Mouse (Mus musculus) cortical plate, adult 2 months (tissue): ENCODE data around the gene Xylt1. TPM values are rescaled to one million over a fixed set of nuclear protein-coding genes. Genes with fewer than 3 reads are reported as not detected.

ENCODE experiments used
- H3K27ac ChIP-seq: fragments of 200-500 bp; 2 replicates; pipeline ENCODE4 v1.5.1; 2012; ENCODE audit warnings: low read length, control low read depth, inconsistent platforms; ENCODE audit not compliant: insufficient read depth
- H3K4me1 ChIP-seq: fragments of 200-500 bp; 2 replicates; pipeline ENCODE4 v1.6.1; 2011; ENCODE audit warnings: low read length; ENCODE audit not compliant: control insufficient read depth, insufficient read depth
- H3K4me3 ChIP-seq: fragments of 200-500 bp; 2 replicates; pipeline ENCODE4 v1.5.1; 2011; ENCODE audit warnings: mild to moderate bottlenecking, low read length, control low read depth; ENCODE audit not compliant: insufficient read depth
- CTCF ChIP-seq: fragments of 200-500 bp; IDR thresholded peaks from 2 replicates; pipeline ENCODE4 v1.5.1; 2011; ENCODE audit warnings: mild to moderate bottlenecking, control low read depth, low read length; ENCODE audit not compliant: insufficient read depth; ENCODE audit errors: extremely low read depth
- POLR2A ChIP-seq: fragments of 200-500 bp; IDR thresholded peaks from 2 replicates; pipeline ENCODE4 v1.6.1; 2011; ENCODE audit warnings: mild to moderate bottlenecking, low read length, control low read depth; ENCODE audit not compliant: insufficient read depth; ENCODE audit errors: extremely low read depth
- polyA plus RNA-seq: library from polyadenylated mRNA; depleted of rRNA; stranded (reverse); fragments of >200 nt; gene quantifications from 2 replicates; pipeline ENCODE4 v1.2.3, GENCODE M21; 2012

The Xylt1 gene
- polyA plus RNA-seq, 1 experiment, result 18.4 TPM

DNA sequence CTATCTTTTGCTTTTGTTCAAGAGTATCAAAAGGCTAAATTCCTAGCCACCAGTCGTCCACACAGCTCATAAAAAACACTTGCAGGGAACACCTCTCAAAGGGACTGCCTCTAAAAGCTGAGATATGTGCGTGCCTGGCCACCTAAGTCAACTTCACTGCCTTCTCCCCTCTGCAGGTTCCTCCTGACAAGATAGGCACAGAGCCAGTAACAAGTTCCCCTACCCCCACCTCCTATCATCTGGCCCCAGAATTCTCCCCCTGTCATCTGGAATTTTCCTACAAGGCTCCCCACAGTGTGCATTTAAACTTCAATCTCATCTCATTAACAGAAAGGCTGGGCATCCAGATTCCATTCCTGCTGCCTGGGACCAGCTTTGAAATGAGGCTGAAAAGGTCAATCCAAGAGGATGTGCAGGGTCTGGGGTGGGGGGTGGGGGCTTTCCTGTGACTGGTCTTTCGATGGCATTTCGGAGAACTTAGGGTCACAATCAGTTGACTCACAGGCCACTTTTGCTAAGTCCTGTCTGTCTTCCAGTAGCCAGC, 141.4 kb downstream of the Xylt1 start:
- peaks cover 9% of the 10 kb centered on the region; the same call in 1 of the 2 replicates for H3K4me1 ChIP-seq
- TF ChIP-seq POLR2A (no peak), CTCF (no peak)
- H3K4me3 ChIP-seq, result no peak overlapping the region
- no peak overlapping the region for H3K27ac ChIP-seq

DNA sequence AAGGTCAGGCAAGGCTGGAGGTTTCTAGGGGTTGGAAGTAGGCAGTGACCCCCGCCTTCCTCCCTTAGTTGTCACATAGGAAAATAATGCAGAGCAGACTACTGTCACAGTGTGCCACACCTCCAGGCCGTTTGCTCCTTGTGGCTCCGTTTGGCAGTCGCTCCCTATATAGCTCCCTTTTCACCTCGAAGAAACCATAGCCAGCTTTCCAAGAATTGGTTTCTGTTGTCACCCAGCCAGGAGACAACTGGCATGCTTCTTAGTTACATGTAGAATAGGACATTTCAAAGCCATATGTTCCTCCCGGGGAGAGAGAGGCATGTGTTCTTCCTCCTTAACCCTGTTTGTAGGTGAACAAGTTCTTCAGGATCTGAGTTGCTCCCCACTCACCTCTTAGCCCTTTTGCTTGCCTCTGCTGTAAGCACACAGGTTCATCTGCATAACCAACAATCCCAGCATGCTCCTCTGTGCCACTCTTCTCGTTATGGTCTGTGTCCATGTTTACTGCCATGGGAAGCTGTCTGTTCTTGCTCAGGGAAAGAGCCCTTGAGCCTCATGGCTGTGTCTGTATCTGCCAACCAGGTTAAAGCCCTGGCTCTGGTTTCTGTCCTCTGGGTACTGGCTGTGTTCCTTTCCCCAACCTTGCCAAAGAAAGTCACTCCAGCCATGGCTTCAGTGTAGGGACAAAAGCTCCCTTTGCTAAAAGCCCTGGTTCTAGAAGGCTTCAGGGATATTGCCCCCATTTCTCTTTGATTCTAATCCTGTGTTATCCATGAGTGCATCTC, 143.8 kb downstream of the Xylt1 start:
- TF ChIP-seq POLR2A, result no peak
- no peak for TF ChIP-seq CTCF
- Histone ChIP-seq H3K4me3 (no peak overlapping the region), H3K27ac (0 out of 2 replicates have a peak overlapping the region, but pooled peaks have one; percentile 13), H3K4me1 (peaks cover 9% of the 10 kb centered on the region; the same call in 1 of the 2 replicates)

DNA sequence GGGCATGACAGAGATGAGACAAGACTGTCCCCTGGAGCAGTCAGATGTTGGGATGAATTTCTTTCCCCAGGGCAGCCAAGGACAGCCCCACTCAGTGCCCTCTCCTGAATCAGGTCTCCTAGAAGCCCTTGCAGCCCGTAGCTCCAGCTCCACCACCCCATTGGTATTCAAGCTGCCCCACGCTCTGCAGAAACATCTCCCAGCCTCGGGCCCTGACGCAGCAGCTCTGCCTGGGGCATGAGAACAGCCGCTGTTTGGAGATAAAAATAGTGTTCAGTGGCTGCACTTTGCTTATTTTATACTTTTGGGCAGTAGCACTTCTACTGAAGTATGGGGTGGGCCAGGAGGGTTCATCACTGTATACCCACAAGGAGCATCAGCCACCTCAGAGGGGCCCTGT, 144.9 kb downstream of the Xylt1 start:
- H3K27ac ChIP-seq, result 0 out of 2 replicates have a peak overlapping the region, but pooled peaks have one; percentile 46
- H3K4me1 ChIP-seq, result peaks cover 12% of the 10 kb centered on the region; the same call in 1 of the 2 replicates
- TF ChIP-seq CTCF (no peak), POLR2A (no peak)
- H3K4me3 ChIP-seq, result no peak overlapping the region

DNA sequence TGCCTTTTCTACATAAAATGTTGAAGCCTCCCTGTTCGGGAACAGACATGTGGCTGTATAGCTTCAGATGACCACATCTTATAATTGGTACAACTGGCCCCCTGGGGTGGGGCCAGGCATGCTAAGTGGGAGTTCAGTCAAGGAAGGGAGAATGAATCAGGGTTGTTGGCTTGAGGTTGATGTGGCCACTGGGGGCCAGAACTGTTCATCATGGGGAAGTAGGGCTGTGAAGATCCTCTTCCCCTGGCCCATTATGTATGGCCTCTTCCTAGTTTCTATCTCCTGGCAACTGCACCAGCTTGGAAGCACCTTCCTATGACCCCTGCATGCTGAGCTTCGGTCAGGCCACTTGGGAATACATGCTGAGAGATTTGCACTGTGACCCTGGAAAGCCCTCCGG, 145.8 kb downstream of the Xylt1 start:
- no peak overlapping the region for H3K27ac ChIP-seq

DNA sequence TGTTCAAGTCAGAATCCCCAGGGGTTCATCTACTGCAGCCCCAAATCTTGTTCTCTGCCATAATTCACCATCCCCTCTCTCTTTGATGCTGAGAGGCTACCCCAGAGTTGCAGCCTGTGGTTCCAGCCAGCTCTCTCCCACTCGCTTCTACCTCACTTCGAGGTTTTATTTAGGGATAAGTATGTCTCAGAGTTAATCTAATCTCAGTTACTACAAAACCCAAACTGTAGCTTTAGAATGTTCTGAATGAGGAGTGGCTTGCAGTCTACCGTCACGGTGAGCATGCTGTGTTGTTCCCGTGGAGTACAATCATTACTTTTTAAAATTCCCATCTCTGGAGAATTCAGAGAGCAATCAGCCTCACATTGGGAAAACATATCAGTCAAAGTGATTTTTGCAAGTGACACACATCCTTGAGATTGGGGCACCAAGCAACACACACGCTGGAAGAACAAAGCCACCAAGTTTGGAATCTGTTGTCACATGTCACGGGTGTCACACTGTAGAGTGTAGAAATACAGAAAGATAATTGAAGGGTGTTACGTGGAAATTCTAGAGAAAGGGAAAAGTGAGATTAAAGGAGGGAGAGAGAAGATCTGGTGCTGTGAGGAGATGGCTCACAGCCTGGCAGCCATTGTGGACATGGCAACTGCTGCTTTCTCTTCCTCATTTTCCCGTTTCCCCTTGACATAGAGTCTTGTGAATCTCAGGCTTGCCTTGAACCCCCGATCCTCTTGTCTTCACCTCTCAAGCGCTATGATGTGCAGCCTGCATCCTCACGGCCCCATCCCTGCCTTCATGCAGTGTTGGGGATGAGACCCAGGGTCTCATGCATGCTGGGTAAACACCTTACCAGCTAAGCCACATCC, 149.2 kb downstream of the Xylt1 start:
- Histone ChIP-seq H3K4me1 (peaks cover 5% of the 10 kb centered on the region; the same call in 1 of the 2 replicates), H3K27ac (no peak overlapping the region), H3K4me3 (no peak overlapping the region)
- TF ChIP-seq POLR2A, result no peak
- no peak for TF ChIP-seq CTCF

More for the DNA sequence above, 145.8 kb downstream of the Xylt1 start:
- H3K4me3 ChIP-seq, result no peak overlapping the region
- H3K4me1 ChIP-seq, result peaks cover 10% of the 10 kb centered on the region; the same call in 1 of the 2 replicates
- TF ChIP-seq POLR2A (no peak), CTCF (no peak)

DNA sequence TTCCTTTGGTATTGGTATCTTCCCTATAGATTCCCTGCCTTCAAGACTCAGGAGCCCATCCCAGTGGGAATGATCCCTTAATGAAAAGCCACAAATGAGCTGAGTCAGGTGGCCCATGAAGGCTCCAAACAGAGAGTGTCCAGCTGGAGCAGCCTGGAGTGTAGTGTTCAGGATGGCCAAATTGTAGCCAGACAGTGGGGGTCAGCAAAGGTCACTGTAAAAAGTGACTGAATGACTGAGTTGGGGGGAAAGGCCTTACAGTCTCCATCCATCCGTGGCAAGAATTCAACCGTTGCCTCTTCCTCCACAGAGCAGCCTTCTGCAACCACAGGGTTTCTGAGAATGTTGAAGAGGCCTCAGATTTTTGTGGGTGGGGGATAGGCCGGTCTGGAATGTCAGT, 151.9 kb downstream of the Xylt1 start:
- TF ChIP-seq CTCF (no peak), POLR2A (no peak)
- Histone ChIP-seq H3K4me1 (peaks cover 5% of the 10 kb centered on the region), H3K4me3 (no peak overlapping the region), H3K27ac (no peak overlapping the region)

DNA sequence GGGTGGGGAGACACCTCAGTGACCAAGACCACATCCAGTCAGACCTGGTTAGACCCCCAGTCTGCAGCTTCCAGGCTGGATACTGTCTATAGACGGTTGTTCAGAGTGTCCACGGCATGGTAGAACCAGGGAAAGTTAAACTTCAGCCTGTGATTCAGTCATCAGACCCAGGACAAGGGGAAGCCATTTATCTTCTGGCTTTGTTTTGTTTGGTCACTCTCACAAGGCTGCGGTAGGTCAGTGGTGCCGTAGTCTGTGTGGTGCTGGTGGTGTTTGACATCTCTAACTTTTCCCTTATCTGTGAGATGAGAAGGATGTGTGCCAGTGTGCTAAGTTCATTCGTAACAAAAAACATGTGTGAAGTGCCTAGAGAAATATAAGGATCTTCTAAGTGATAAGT, 152.4 kb downstream of the Xylt1 start:
- H3K4me3 ChIP-seq, result no peak overlapping the region
- no peak overlapping the region for H3K27ac ChIP-seq
- H3K4me1 ChIP-seq, result peaks cover 5% of the 10 kb centered on the region
- TF ChIP-seq CTCF, result no peak
- no peak for TF ChIP-seq POLR2A

DNA sequence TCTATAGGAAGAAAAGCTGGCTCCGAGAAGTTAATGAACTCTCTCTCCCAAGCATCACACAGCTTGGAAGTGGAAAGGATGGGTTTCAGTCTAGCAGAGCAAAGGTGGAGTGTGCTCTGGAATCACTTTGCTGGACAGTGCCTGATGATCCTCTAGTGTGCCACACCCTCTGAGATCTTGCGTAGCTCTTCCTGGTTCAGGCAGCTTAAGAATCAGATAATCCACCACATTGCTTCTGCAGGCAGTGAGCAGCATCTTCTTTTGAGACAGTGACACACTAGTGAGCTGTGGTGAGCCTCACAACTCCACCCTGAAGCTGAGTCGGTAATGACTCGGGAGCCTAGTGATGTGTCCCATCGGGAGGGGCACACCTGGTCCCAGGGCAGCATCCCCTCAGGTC, 159.2 kb downstream of the Xylt1 start:
- Histone ChIP-seq H3K4me3 (no peak overlapping the region), H3K4me1 (peaks cover 1% of the 10 kb centered on the region; the same call in 1 of the 2 replicates), H3K27ac (no peak overlapping the region)
- TF ChIP-seq POLR2A (no peak), CTCF (no peak)

DNA sequence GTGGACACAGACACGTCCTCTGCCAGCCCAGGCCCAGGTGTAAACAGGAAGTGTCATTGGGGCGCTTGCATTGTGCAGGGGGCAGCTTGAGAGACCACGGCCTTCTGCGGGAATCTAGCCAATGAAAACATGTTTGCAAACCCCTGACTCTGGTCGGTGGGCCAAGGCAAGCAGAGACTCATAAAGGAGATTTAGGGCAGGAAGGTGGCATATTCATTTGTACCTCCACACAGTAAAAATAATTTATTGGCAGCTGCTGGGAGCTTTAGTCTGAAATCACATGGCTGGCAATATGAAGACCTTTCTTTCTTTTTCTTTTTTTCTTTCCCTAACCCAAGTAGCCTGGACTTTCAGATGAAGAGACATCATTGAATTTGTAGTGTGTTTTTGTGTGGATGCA, 159.6 kb downstream of the Xylt1 start:
- H3K4me1 ChIP-seq, result peaks cover 1% of the 10 kb centered on the region; the same call in 1 of the 2 replicates
- TF ChIP-seq POLR2A (no peak), CTCF (no peak)
- H3K27ac ChIP-seq, result no peak overlapping the region
- H3K4me3 ChIP-seq, result no peak overlapping the region
